Mouse (Mus musculus) stomach, embryonic 14.5 days (tissue): Measurements from ENCODE around the gene Bcl2l2. TPM values are rescaled to one million over a fixed set of nuclear protein-coding genes. Genes with fewer than 3 reads are reported as not detected.
A peak's percentile ranks its signal among the peaks of the same experiment; 100 is the strongest.

Source experiments
- ATAC-seq: fragments of 200-750 bp; cut with Nextera tagmentation; 2 replicates; pipeline ENCODE4 v1.8.0; 2017; ENCODE audit warnings: low read depth, moderate TSS enrichment; ENCODE audit not compliant: insufficient number of reproducible peaks, insufficient read depth, low FRiP score
- H3K27ac ChIP-seq: fragments of 300-500 bp; sonication (generic); 2 replicates; pipeline ENCODE4 v1.5.1; 2014; ENCODE audit warnings: mild to moderate bottlenecking, low read length, moderate library complexity, mixed read lengths
- H3K27me3 ChIP-seq: fragments of 300-500 bp; sonication (generic); 2 replicates; pipeline ENCODE4 v1.6.1; 2014; ENCODE audit warnings: low read length, control low read depth, mixed read lengths; ENCODE audit not compliant: control insufficient read depth, insufficient read depth
- H3K36me3 ChIP-seq: fragments of 300-500 bp; sonication (generic); 2 replicates; pipeline ENCODE4 v1.6.1; 2014; ENCODE audit warnings: mild to moderate bottlenecking, control low read depth, low read length, moderate library complexity, mixed read lengths; ENCODE audit not compliant: control insufficient read depth, insufficient read depth
- H3K4me1 ChIP-seq: fragments of 300-500 bp; sonication (generic); 2 replicates; pipeline ENCODE4 v1.6.1; 2014; ENCODE audit warnings: low read length, control low read depth, mixed read lengths; ENCODE audit not compliant: control insufficient read depth, insufficient read depth
- H3K4me2 ChIP-seq: fragments of 300-500 bp; sonication (generic); replicated peaks from 2 replicates; pipeline ENCODE4 v1.6.1; 2014; ENCODE audit warnings: low read depth, low read length, control low read depth
- H3K4me3 ChIP-seq: fragments of 300-500 bp; sonication (generic); 2 replicates; pipeline ENCODE4 v1.5.1; 2014; ENCODE audit warnings: low read depth, low read length, control low read depth
- H3K9ac ChIP-seq: fragments of 300-500 bp; sonication (generic); replicated peaks from 2 replicates; pipeline ENCODE4 v1.6.1; 2014; ENCODE audit warnings: low read depth, mild to moderate bottlenecking, control low read depth, low read length, moderate library complexity, mixed read lengths
- H3K9me3 ChIP-seq: fragments of 300-500 bp; sonication (generic); 2 replicates; pipeline ENCODE4 v1.6.1; 2016; ENCODE audit warnings: low read depth, low read length, control low read depth; ENCODE audit not compliant: control insufficient read depth
- WGBS: fragments of 180-500 bp; shearing (Covaris S2); extraction: QIAGEN DNeasy Blood & Tissue Kit; methylation state at CpG from one replicate; pipeline ENCODE4 v1.1.7; 2014; 5-methylcytosine and 5-hydroxymethylcytosine counted together
- polyA plus RNA-seq: library from polyadenylated mRNA; unstranded; fragments of >200 nt; fragmentation: Nextera tagmentation; extraction: Ambion mirVana; gene quantifications from 2 replicates; pipeline ENCODE4 v1.2.1, GENCODE M21; 2014

Gene Bcl2l2
- polyA plus RNA-seq, 1 experiment from 2014 or later: 6.1 TPM

- H3K36me3 ChIP-seq: peaks cover 28% of the 10 kb centered on the region
- H3K4me2 ChIP-seq: no peak overlapping the region
- peak overlapping the region; percentile 15; the same call in 1 of the 2 replicates for H3K27ac ChIP-seq
- no peak overlapping the region for H3K4me3 ChIP-seq
- H3K4me1 ChIP-seq: 0 out of 2 replicates have a peak, but pooled peaks cover 6% of the 10 kb centered on the region
- H3K27me3 ChIP-seq: no peaks in the 10 kb centered on the region
- H3K9me3 ChIP-seq: no peaks in the 10 kb centered on the region
- no peak for ATAC-seq
- 51% methylated on average over 2 of the region's 2 CpGs for WGBS
- no peak overlapping the region for H3K9ac ChIP-seq
Observed at GRCm38 (mm10) chr14:54897445-54897844, 14.3 kb downstream of the Bcl2l2 start.

DNA sequence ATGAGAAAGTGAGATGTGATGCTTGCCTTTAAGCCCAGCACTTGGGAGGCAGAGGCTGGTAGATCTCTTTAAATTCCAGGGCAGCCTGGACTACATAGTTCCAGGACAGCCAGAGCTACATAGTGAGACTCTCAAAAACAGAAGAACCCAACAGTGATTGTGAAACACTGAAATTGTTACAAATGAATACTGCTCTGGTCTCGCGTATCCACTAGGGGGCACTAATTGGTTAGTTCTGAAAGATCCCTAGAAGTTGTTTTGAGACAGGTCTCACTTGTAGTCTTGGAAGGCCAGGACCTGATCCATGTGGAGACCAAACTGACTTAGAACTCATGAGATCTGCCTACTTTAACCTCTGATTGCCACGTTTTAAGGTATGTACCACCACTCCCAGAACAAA, 17.2 kb downstream of the Bcl2l2 start:
- Histone ChIP-seq H3K9ac (no peak overlapping the region), H3K4me1 (0 out of 2 replicates have a peak, but pooled peaks cover 6% of the 10 kb centered on the region), H3K27me3 (no peaks in the 10 kb centered on the region), H3K36me3 (peaks cover 28% of the 10 kb centered on the region), H3K4me3 (no peak overlapping the region), H3K9me3 (no peaks in the 10 kb centered on the region), H3K4me2 (no peak overlapping the region), H3K27ac (no peak overlapping the region)
- peak; percentile 57; the same call in 1 of the 2 replicates for ATAC-seq
- WGBS: 0% methylated on average over 3 of the region's 3 CpGs

DNA sequence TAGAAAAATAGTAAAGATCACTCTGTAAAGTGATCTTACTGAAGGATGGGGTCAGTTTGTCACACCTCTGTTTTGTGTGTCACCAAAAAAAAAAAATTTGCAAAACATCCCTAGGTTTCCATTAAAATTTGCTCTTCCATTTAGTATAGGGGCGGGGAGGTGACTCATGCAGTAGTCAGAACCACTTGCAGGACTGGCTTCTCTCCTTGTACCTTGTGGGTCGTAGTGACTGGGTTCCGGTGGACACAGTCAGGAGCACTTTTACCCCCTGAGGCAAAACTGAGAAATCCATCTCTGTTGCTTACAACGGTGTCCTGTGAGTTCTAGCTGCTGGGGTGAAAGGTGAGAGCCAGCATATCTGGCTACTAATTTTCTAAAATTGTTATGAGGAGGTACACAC, 20.5 kb downstream of the Bcl2l2 start:
- Histone ChIP-seq H3K27ac (no peak overlapping the region), H3K36me3 (peaks cover 25% of the 10 kb centered on the region), H3K9me3 (no peaks in the 10 kb centered on the region), H3K4me1 (no peaks in the 10 kb centered on the region), H3K9ac (no peak overlapping the region), H3K4me3 (no peak overlapping the region), H3K27me3 (no peaks in the 10 kb centered on the region), H3K4me2 (no peak overlapping the region)
- no peak for ATAC-seq
- 87% methylated on average over 4 of the region's 4 CpGs for WGBS

- ATAC-seq: no peak
- Histone ChIP-seq H3K4me2 (no peak overlapping the region), H3K9me3 (no peaks in the 10 kb centered on the region), H3K36me3 (peaks cover 40% of the 10 kb centered on the region), H3K4me3 (no peak overlapping the region), H3K27ac (no peak overlapping the region), H3K4me1 (peaks cover 9% of the 10 kb centered on the region; the same call in 1 of the 2 replicates), H3K9ac (no peak overlapping the region), H3K27me3 (no peaks in the 10 kb centered on the region)
- 77% methylated on average over 7 of the region's 7 CpGs for WGBS
Observed at GRCm38 (mm10) chr14:54908682-54909081, 25.5 kb downstream of the Bcl2l2 start.

- 2% methylated on average over 56 of the region's 69 CpGs for WGBS
- Histone ChIP-seq H3K4me1 (peaks cover 9% of the 10 kb centered on the region; the same call in 1 of the 2 replicates), H3K27me3 (no peaks in the 10 kb centered on the region), H3K4me3 (peak overlapping the region; percentile 86), H3K27ac (peak overlapping the region; percentile 82), H3K4me2 (peak overlapping the region; percentile 98), H3K36me3 (peaks cover 39% of the 10 kb centered on the region; the same call in 1 of the 2 replicates), H3K9ac (peak overlapping the region; percentile 89), H3K9me3 (no peaks in the 10 kb centered on the region)
- ATAC-seq: peak; percentile 12
Observed at GRCm38 (mm10) chr14:54912109-54912850, 29.1 kb downstream of the Bcl2l2 start.

- Histone ChIP-seq H3K27ac (peak within 1 kb of the TSS; percentile 82), H3K9me3 (no peaks in the 10 kb centered on the region), H3K27me3 (no peaks in the 10 kb centered on the region), H3K4me1 (peaks cover 9% of the 10 kb centered on the region; the same call in 1 of the 2 replicates), H3K9ac (peak within 1 kb of the TSS; percentile 89), H3K4me3 (peak within 1 kb of the TSS; percentile 86), H3K36me3 (peaks cover 40% of the 10 kb centered on the region; the same call in 1 of the 2 replicates), H3K4me2 (peak within 1 kb of the TSS; percentile 98)
- ATAC-seq: peak; percentile 86
- 0% methylated on average over 25 of the region's 28 CpGs for WGBS
Observed at GRCm38 (mm10) chr14:54912886-54913285, 29.7 kb downstream of the Bcl2l2 start, which contains the start of gene Slc22a17. TSS of gene Slc22a17 (minus strand) at chr14:54913132.

GRCm38 (mm10) chr14:54913343-54913742, 30.2 kb downstream of the Bcl2l2 start:
- Histone ChIP-seq H3K27me3 (no peaks in the 10 kb centered on the region), H3K36me3 (peaks cover 37% of the 10 kb centered on the region; the same call in 1 of the 2 replicates), H3K9ac (peak overlapping the region; percentile 89), H3K9me3 (no peaks in the 10 kb centered on the region), H3K4me1 (peaks cover 9% of the 10 kb centered on the region; the same call in 1 of the 2 replicates), H3K4me2 (peak overlapping the region; percentile 98), H3K4me3 (peak overlapping the region; percentile 86), H3K27ac (peak overlapping the region; percentile 82; the same call in 1 of the 2 replicates)
- peak; percentile 4; the same call in 1 of the 2 replicates for ATAC-seq
- 15% methylated on average over 10 of the region's 10 CpGs for WGBS

GRCm38 (mm10) chr14:54920076-54920685, 37.0 kb downstream of the Bcl2l2 start:
- no peaks in the 10 kb centered on the region for H3K27me3 ChIP-seq
- WGBS: 88% methylated on average over 16 of the region's 16 CpGs
- no peak for ATAC-seq

More at GRCm38 (mm10) chr14:54920076-54920685, 37.0 kb downstream of the Bcl2l2 start:
- H3K4me3 ChIP-seq: no peak overlapping the region
- H3K36me3 ChIP-seq: peaks cover 54% of the 10 kb centered on the region
- no peak overlapping the region for H3K27ac ChIP-seq
- peaks cover 6% of the 10 kb centered on the region; the same call in 1 of the 2 replicates for H3K9me3 ChIP-seq
- H3K9ac ChIP-seq: no peak overlapping the region
- peaks cover 11% of the 10 kb centered on the region; the same call in 1 of the 2 replicates for H3K4me1 ChIP-seq
- H3K4me2 ChIP-seq: no peak overlapping the region
